Mouse (Mus musculus): Measurements from ENCODE around the gene Dgkq. TPM values are rescaled to one million over a fixed set of nuclear protein-coding genes. Genes with fewer than 3 reads are reported as not detected.

The Dgkq gene
- total and polyA plus RNA-seq, 3 experiments: 4.5 to 12.3 (median 7.9) TPM

GRCm38 (mm10) chr5:108701341-108702021 is 32.0 kb upstream of the Dgkq start:
- ATAC-seq (ENCODE audit: extremely low read depth, insufficient number of reproducible peaks, low FRiP score, poor library complexity, severe bottlenecking): no peak
- Histone ChIP-seq H3K4me3 (ENCODE audit: low read depth, low read length) (no peak overlapping the region), H3K9me3 (replicated peaks) (no peaks in the 10 kb centered on the region), H3K36me3 (replicated peaks) (peaks cover 70% of the 10 kb centered on the region), H3K27me3 (ENCODE audit: insufficient read depth, low read length) (no peaks in the 10 kb centered on the region), H3K4me1 (ENCODE audit: insufficient read depth, low read depth, low read length) (peaks cover 10% of the 10 kb centered on the region; the same call in 1 of the 2 replicates)
- TF ChIP-seq GATA2 (IDR thresholded peaks at IDR 0.05; ENCODE audit: borderline replicate concordance, low read depth, low read length): no peak
- TF ChIP-seq TAL1 (conservative IDR thresholded peaks at IDR 0.05; ENCODE audit: low read depth, low read length): no peak
- TF ChIP-seq POLR2AphosphoS5 (IDR thresholded peaks at IDR 0.05; ENCODE audit: insufficient replicate concordance, low read depth, low read length): no peak
- no peak for TF ChIP-seq CTCF (IDR thresholded peaks at IDR 0.05; ENCODE audit: low read depth, low read length)
- TF ChIP-seq GATA1 (IDR thresholded peaks at IDR 0.05; ENCODE audit: borderline replicate concordance, low read length): no peak
- no peak for DNase-seq (ENCODE audit: low spot score)

GRCm38 (mm10) chr5:108700346-108700745 is 30.9 kb upstream of the Dgkq start:
- Histone ChIP-seq H3K4me1 (ENCODE audit: insufficient read depth, low read depth, low read length) (peaks cover 16% of the 10 kb centered on the region), H3K36me3 (replicated peaks) (peaks cover 68% of the 10 kb centered on the region), H3K27me3 (ENCODE audit: insufficient read depth, low read length) (no peaks in the 10 kb centered on the region), H3K4me3 (ENCODE audit: low read depth, low read length) (no peak overlapping the region), H3K9me3 (replicated peaks) (no peaks in the 10 kb centered on the region)
- TF ChIP-seq TAL1 (conservative IDR thresholded peaks at IDR 0.05; ENCODE audit: low read depth, low read length) (no peak), GATA1 (IDR thresholded peaks at IDR 0.05; ENCODE audit: borderline replicate concordance, low read length) (no peak), GATA2 (IDR thresholded peaks at IDR 0.05; ENCODE audit: borderline replicate concordance, low read depth, low read length) (no peak), CTCF (IDR thresholded peaks at IDR 0.05; ENCODE audit: low read depth, low read length) (no peak), POLR2AphosphoS5 (IDR thresholded peaks at IDR 0.05; ENCODE audit: insufficient replicate concordance, low read depth, low read length) (no peak)
- DNase-seq (ENCODE audit: low spot score) (no peak), ATAC-seq (ENCODE audit: extremely low read depth, insufficient number of reproducible peaks, low FRiP score, poor library complexity, severe bottlenecking) (no peak)

- DNase-seq (ENCODE audit: low spot score): no peak
- no peak for ATAC-seq (ENCODE audit: extremely low read depth, insufficient number of reproducible peaks, low FRiP score, poor library complexity, severe bottlenecking)
- TF ChIP-seq GATA2 (IDR thresholded peaks at IDR 0.05; ENCODE audit: borderline replicate concordance, low read depth, low read length) (no peak), CTCF (IDR thresholded peaks at IDR 0.05; ENCODE audit: low read depth, low read length) (no peak), POLR2AphosphoS5 (IDR thresholded peaks at IDR 0.05; ENCODE audit: insufficient replicate concordance, low read depth, low read length) (no peak), TAL1 (conservative IDR thresholded peaks at IDR 0.05; ENCODE audit: low read depth, low read length) (no peak), GATA1 (IDR thresholded peaks at IDR 0.05; ENCODE audit: borderline replicate concordance, low read length) (no peak)
- H3K36me3 ChIP-seq (replicated peaks): peaks cover 42% of the 10 kb centered on the region
- no peaks in the 10 kb centered on the region for H3K27me3 ChIP-seq (ENCODE audit: insufficient read depth, low read length)
- H3K4me1 ChIP-seq (ENCODE audit: insufficient read depth, low read depth, low read length): peaks cover 34% of the 10 kb centered on the region
- H3K9me3 ChIP-seq (replicated peaks): no peaks in the 10 kb centered on the region
- no peak overlapping the region for H3K4me3 ChIP-seq (ENCODE audit: low read depth, low read length)
These were observed 27.9 kb upstream of the Dgkq start for GRCm38 (mm10) chr5:108697341-108697753.

- no peak for DNase-seq (ENCODE audit: low spot score)
- no peak overlapping the region for H3K4me3 ChIP-seq (ENCODE audit: low read depth, low read length)
- H3K9me3 ChIP-seq (replicated peaks): no peaks in the 10 kb centered on the region
- H3K4me1 ChIP-seq (ENCODE audit: insufficient read depth, low read depth, low read length): peaks cover 37% of the 10 kb centered on the region
- ATAC-seq (ENCODE audit: extremely low read depth, insufficient number of reproducible peaks, low FRiP score, poor library complexity, severe bottlenecking): no peak
- H3K27me3 ChIP-seq (ENCODE audit: insufficient read depth, low read length): no peaks in the 10 kb centered on the region
- H3K36me3 ChIP-seq (replicated peaks): peaks cover 36% of the 10 kb centered on the region
- TF ChIP-seq GATA1 (IDR thresholded peaks at IDR 0.05; ENCODE audit: borderline replicate concordance, low read length): no peak
- TF ChIP-seq GATA2 (IDR thresholded peaks at IDR 0.05; ENCODE audit: borderline replicate concordance, low read depth, low read length): no peak
- no peak for TF ChIP-seq CTCF (IDR thresholded peaks at IDR 0.05; ENCODE audit: low read depth, low read length)
- no peak for TF ChIP-seq TAL1 (conservative IDR thresholded peaks at IDR 0.05; ENCODE audit: low read depth, low read length)
- TF ChIP-seq POLR2AphosphoS5 (IDR thresholded peaks at IDR 0.05; ENCODE audit: insufficient replicate concordance, low read depth, low read length): no peak
These were observed 27.1 kb upstream of the Dgkq start for GRCm38 (mm10) chr5:108696542-108696941.

- no peak for DNase-seq (ENCODE audit: low spot score)
- peaks cover 40% of the 10 kb centered on the region for H3K4me1 ChIP-seq (ENCODE audit: insufficient read depth, low read depth, low read length)
- TF ChIP-seq GATA2 (IDR thresholded peaks at IDR 0.05; ENCODE audit: borderline replicate concordance, low read depth, low read length) (no peak), GATA1 (IDR thresholded peaks at IDR 0.05; ENCODE audit: borderline replicate concordance, low read length) (no peak), POLR2AphosphoS5 (IDR thresholded peaks at IDR 0.05; ENCODE audit: insufficient replicate concordance, low read depth, low read length) (no peak), CTCF (IDR thresholded peaks at IDR 0.05; ENCODE audit: low read depth, low read length) (no peak), TAL1 (conservative IDR thresholded peaks at IDR 0.05; ENCODE audit: low read depth, low read length) (no peak)
- no peak overlapping the region for H3K4me3 ChIP-seq (ENCODE audit: low read depth, low read length)
- peaks cover 33% of the 10 kb centered on the region for H3K36me3 ChIP-seq (replicated peaks)
- H3K27me3 ChIP-seq (ENCODE audit: insufficient read depth, low read length): no peaks in the 10 kb centered on the region
- no peak for ATAC-seq (ENCODE audit: extremely low read depth, insufficient number of reproducible peaks, low FRiP score, poor library complexity, severe bottlenecking)
- H3K9me3 ChIP-seq (replicated peaks): no peaks in the 10 kb centered on the region
These were observed 26.4 kb upstream of the Dgkq start for GRCm38 (mm10) chr5:108695861-108696260.

GRCm38 (mm10) chr5:108694352-108695261 is 25.1 kb upstream of the Dgkq start:
- DNase-seq (ENCODE audit: low spot score) (peak; percentile 60), ATAC-seq (ENCODE audit: extremely low read depth, insufficient number of reproducible peaks, low FRiP score, poor library complexity, severe bottlenecking) (0 out of 2 replicates have a peak, but pooled peaks have one; percentile 19)

More at GRCm38 (mm10) chr5:108694352-108695261, 25.1 kb upstream of the Dgkq start:
- TF ChIP-seq POLR2AphosphoS5 (IDR thresholded peaks at IDR 0.05; ENCODE audit: insufficient replicate concordance, low read depth, low read length) (no peak), GATA1 (IDR thresholded peaks at IDR 0.05; ENCODE audit: borderline replicate concordance, low read length) (no peak), TAL1 (conservative IDR thresholded peaks at IDR 0.05; ENCODE audit: low read depth, low read length) (no peak), CTCF (IDR thresholded peaks at IDR 0.05; ENCODE audit: low read depth, low read length) (no peak), GATA2 (IDR thresholded peaks at IDR 0.05; ENCODE audit: borderline replicate concordance, low read depth, low read length) (no peak)
- Histone ChIP-seq H3K4me3 (ENCODE audit: low read depth, low read length) (peak overlapping the region; percentile 81), H3K27me3 (ENCODE audit: insufficient read depth, low read length) (no peaks in the 10 kb centered on the region), H3K36me3 (replicated peaks) (peaks cover 30% of the 10 kb centered on the region), H3K9me3 (replicated peaks) (no peaks in the 10 kb centered on the region), H3K4me1 (ENCODE audit: insufficient read depth, low read depth, low read length) (peaks cover 40% of the 10 kb centered on the region)
